In genomic region chr11:101968791-101969190, GRCm38 (mm10) we compare ENCODE assay signal across 1 mouse cellular context.
A peak's percentile ranks its signal among the peaks of the same experiment; 100 is the strongest.
TF ChIP-seq lines count a peak whose summit lies in the region.

No protein-coding gene starts in this region.

TF ChIP-seq in CH12.LX, 34 proteins besides CTCF, POLR2A, EP300 and RAD21:
- TF ChIP-seq E2F4 (IDR thresholded peaks at IDR 0.05; ENCODE audit: insufficient replicate concordance, low read depth, low read length) (no peak), TCF12 (IDR thresholded peaks at IDR 0.05; ENCODE audit: low read depth, low read length) (peak; percentile 62), GABPA (IDR thresholded peaks at IDR 0.05; ENCODE audit: insufficient replicate concordance, low read depth, low read length) (no peak), MEF2A (IDR thresholded peaks at IDR 0.05; ENCODE audit: borderline replicate concordance, low read depth, low read length) (peak; percentile 66), NRF1 (IDR thresholded peaks at IDR 0.05; ENCODE audit: low read depth, low read length) (0 out of 2 replicates have a peak, but pooled peaks have one; percentile 36), ZC3H11A (IDR thresholded peaks at IDR 0.05; ENCODE audit: low read depth, low read length) (peak; percentile 97), HCFC1 (IDR thresholded peaks at IDR 0.05; ENCODE audit: low read depth, low read length) (0 out of 2 replicates have a peak, but pooled peaks have one; percentile 22), MAX (IDR thresholded peaks at IDR 0.05; ENCODE audit: low read length) (peak; percentile 46; the same call in 1 of the 2 replicates), NELFE (IDR thresholded peaks at IDR 0.05; ENCODE audit: low read depth, low read length) (peak; percentile 91; the same call in 1 of the 2 replicates), IRF4 (IDR thresholded peaks at IDR 0.05; ENCODE audit: low read depth, low read length) (peak; percentile 71), PAX5 (IDR thresholded peaks at IDR 0.05; ENCODE audit: low read length) (no peak), JUND (conservative IDR thresholded peaks at IDR 0.05; ENCODE audit: low read depth, low read length) (0 out of 2 replicates have a peak, but pooled peaks have one; percentile 22), SMC3 (IDR thresholded peaks at IDR 0.05; ENCODE audit: low read depth, low read length) (peak; percentile 100), MYC (IDR thresholded peaks at IDR 0.05; ENCODE audit: low read depth, low read length) (peak; percentile 55; the same call in 1 of the 2 replicates), SIN3A (IDR thresholded peaks at IDR 0.05; ENCODE audit: low read length) (peak; percentile 59; the same call in 1 of the 2 replicates)
